Mouse (Mus musculus) forebrain, embryonic 14.5 days (tissue): ENCODE results near the gene Dnmt3b. TPM values are rescaled to one million over a fixed set of nuclear protein-coding genes. Genes with fewer than 3 reads are reported as not detected.
"Not testable (repeated sequence)": the region's sequence is repeated elsewhere in the genome, so short reads cannot be mapped to it uniquely, and the experiment has no call there.

Experiments used
- ATAC-seq: fragments of 200-750 bp; cut with Nextera tagmentation; 2 replicates; pipeline ENCODE4 v1.8.0; 2017; ENCODE audit warnings: mild to moderate bottlenecking, moderate library complexity
- DNase-seq: peaks from one replicate; pipeline ENCODE4 v3.0.0-alpha.2; 2015; ENCODE audit warnings: low spot score
- H3K27ac ChIP-seq: fragments of 300-500 bp; sonication (generic); 2 replicates; pipeline ENCODE4 v1.5.1; 2014; ENCODE audit warnings: low read depth, mild to moderate bottlenecking, control low read depth, low read length, moderate library complexity
- H3K27me3 ChIP-seq: fragments of 300-500 bp; sonication (generic); replicated peaks from 2 replicates; pipeline ENCODE4 v1.6.1; 2014; ENCODE audit warnings: low read length, control low read depth, mixed read lengths; ENCODE audit not compliant: control insufficient read depth, insufficient read depth
- H3K36me3 ChIP-seq: fragments of 300-500 bp; sonication (generic); 2 replicates; pipeline ENCODE4 v1.6.1; 2014; ENCODE audit warnings: low read length, control low read depth; ENCODE audit not compliant: control insufficient read depth, insufficient read depth
- H3K4me1 ChIP-seq: fragments of 300-500 bp; sonication (generic); 2 replicates; pipeline ENCODE4 v1.6.1; 2014; ENCODE audit warnings: antibody characterized with exemption, low read length, control low read depth; ENCODE audit not compliant: control insufficient read depth, insufficient read depth
- H3K4me2 ChIP-seq: fragments of 300-500 bp; sonication (generic); 2 replicates; pipeline ENCODE4 v1.6.1; 2014; ENCODE audit warnings: mild to moderate bottlenecking, control low read depth, low read length
- H3K4me3 ChIP-seq: fragments of 300-500 bp; sonication (generic); 2 replicates; pipeline ENCODE4 v1.5.1; 2014; ENCODE audit warnings: low read depth, low read length, control low read depth
- H3K9ac ChIP-seq: fragments of 300-500 bp; sonication (generic); 2 replicates; pipeline ENCODE4 v1.6.1; 2014; ENCODE audit warnings: mild to moderate bottlenecking, low read length, control low read depth, moderate library complexity
- H3K9me3 ChIP-seq: fragments of 300-500 bp; sonication (generic); replicated peaks from 2 replicates; pipeline ENCODE4 v1.6.1; 2016; ENCODE audit warnings: low read length, control low read depth, mixed read lengths; ENCODE audit not compliant: control insufficient read depth
- WGBS: fragments of 180-500 bp; shearing (Covaris S2); extraction: QIAGEN DNeasy Blood & Tissue Kit; methylation state at CpG from one replicate; pipeline ENCODE4 v1.1.7; 2014; 5-methylcytosine and 5-hydroxymethylcytosine counted together
- polyA plus RNA-seq: library from polyadenylated mRNA; unstranded; fragments of >200 nt; fragmentation: Nextera tagmentation; extraction: Ambion mirVana; gene quantifications from 2 replicates; pipeline ENCODE4 v1.2.1, GENCODE M21; 2014

The Dnmt3b gene
- polyA plus RNA-seq, 1 experiment from 2014 or later, result 3.2 TPM

- H3K4me3 ChIP-seq, H3K4me2 ChIP-seq, H3K4me1 ChIP-seq, H3K9ac ChIP-seq, H3K36me3 ChIP-seq, ATAC-seq, H3K27me3 ChIP-seq, H3K9me3 ChIP-seq, DNase-seq, H3K27ac ChIP-seq: not testable (repeated sequence)
- 75% methylated on average over 3 of the region's 3 CpGs for WGBS
These were observed 68.6 kb downstream of the Dnmt3b start for GRCm38 (mm10) chr2:153717861-153718260.

DNA sequence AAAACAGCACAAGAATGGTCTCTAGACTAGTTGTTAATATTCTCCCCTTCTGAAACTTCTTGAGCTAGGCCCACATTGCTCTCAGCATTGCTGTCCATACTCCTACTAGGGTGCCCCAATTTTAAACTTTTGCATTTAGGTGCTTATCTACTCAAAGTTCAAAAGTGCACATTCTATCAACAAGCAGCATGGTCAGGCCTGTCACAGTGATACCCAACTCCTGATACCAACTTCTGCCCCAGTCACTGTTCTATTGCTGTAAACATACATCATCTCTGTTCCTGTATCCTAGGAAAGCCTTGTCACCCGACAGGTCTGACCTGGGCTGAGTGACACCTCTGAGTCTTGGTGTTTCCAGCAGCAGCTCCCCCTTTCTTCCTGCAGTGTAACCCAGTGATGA is 73.8 kb downstream of the Dnmt3b start:
- H3K4me3 ChIP-seq, result no peak overlapping the region
- 92% methylated on average over 1 of the region's 1 CpGs for WGBS
- no peaks in the 10 kb centered on the region for H3K4me1 ChIP-seq
- H3K9ac ChIP-seq, result no peak overlapping the region
- H3K4me2 ChIP-seq, result no peak overlapping the region
- no peaks in the 10 kb centered on the region for H3K9me3 ChIP-seq
- DNase-seq (no peak), ATAC-seq (no peak)
- H3K27ac ChIP-seq, result no peak overlapping the region
- no peaks in the 10 kb centered on the region for H3K27me3 ChIP-seq
- H3K36me3 ChIP-seq, result no peaks in the 10 kb centered on the region

- H3K36me3 ChIP-seq, result no peaks in the 10 kb centered on the region
- no peak overlapping the region for H3K4me2 ChIP-seq
- no peak for ATAC-seq
- H3K4me3 ChIP-seq, result no peak overlapping the region
- no peak for DNase-seq
- no peaks in the 10 kb centered on the region for H3K9me3 ChIP-seq
- H3K27me3 ChIP-seq, result no peaks in the 10 kb centered on the region
- H3K4me1 ChIP-seq, result no peaks in the 10 kb centered on the region
- WGBS, result 82% methylated on average over 2 of the region's 2 CpGs
- no peak overlapping the region for H3K27ac ChIP-seq
- no peak overlapping the region for H3K9ac ChIP-seq
These were observed 75.2 kb downstream of the Dnmt3b start for GRCm38 (mm10) chr2:153724424-153724823.

GRCm38 (mm10) chr2:153724871-153725270 is 75.6 kb downstream of the Dnmt3b start:
- 23% methylated on average over 2 of the region's 2 CpGs for WGBS
- Histone ChIP-seq H3K9me3 (no peaks in the 10 kb centered on the region), H3K4me1 (no peaks in the 10 kb centered on the region), H3K27ac (no peak overlapping the region), H3K27me3 (no peaks in the 10 kb centered on the region), H3K36me3 (no peaks in the 10 kb centered on the region), H3K9ac (no peak overlapping the region), H3K4me2 (no peak overlapping the region), H3K4me3 (no peak overlapping the region)
- ATAC-seq (no peak), DNase-seq (no peak)

DNA sequence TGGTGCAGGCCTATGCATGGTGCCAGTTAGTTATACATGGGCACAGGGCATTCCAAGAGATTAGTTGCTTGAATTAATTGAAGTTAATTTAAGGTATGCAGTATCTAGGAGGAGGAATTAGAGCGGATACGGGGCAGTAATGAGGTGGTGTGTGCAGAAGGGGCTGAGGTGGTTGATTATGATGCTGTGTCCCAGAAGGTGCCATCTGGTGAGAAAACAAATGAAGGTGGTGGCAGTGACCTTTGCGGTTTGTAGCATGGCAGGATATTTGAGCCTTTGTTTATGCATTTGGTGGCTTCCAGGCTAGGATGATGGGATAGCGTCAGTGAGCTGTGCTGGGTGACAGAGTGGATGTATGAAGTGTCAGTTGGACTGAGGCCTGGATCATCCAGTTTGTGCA is 76.0 kb downstream of the Dnmt3b start:
- Histone ChIP-seq H3K36me3 (no peaks in the 10 kb centered on the region), H3K9ac (no peak overlapping the region), H3K9me3 (no peaks in the 10 kb centered on the region), H3K27me3 (no peaks in the 10 kb centered on the region), H3K27ac (no peak overlapping the region), H3K4me3 (no peak overlapping the region), H3K4me2 (no peak overlapping the region), H3K4me1 (no peaks in the 10 kb centered on the region)
- DNase-seq (no peak), ATAC-seq (no peak)
- 66% methylated on average over 4 of the region's 4 CpGs for WGBS

- Histone ChIP-seq H3K27ac (no peak overlapping the region), H3K4me2 (no peak overlapping the region), H3K27me3 (no peaks in the 10 kb centered on the region), H3K9ac (no peak overlapping the region), H3K4me1 (no peaks in the 10 kb centered on the region), H3K4me3 (no peak overlapping the region), H3K36me3 (no peaks in the 10 kb centered on the region), H3K9me3 (no peaks in the 10 kb centered on the region)
- WGBS, result 78% methylated on average over 4 of the region's 4 CpGs
- DNase-seq, result no peak
- no peak for ATAC-seq
These were observed 84.8 kb downstream of the Dnmt3b start for GRCm38 (mm10) chr2:153734033-153734432.

Other genes with a start within 250 kb of the Dnmt3b start
- gene 4930404H24Rik, start 156.7 kb upstream of the Dnmt3b start, polyA plus RNA-seq, result not detected in 2 replicates
- 31.4 and 42.0 TPM in 2 replicates for gene Nol4l, start 119.5 kb upstream of the Dnmt3b start, polyA plus RNA-seq
- gene Commd7, start 16.7 kb upstream of the Dnmt3b start, polyA plus RNA-seq, result 86.9 and 95.9 TPM in 2 replicates
- gene Dnmt3c, start 47.2 kb downstream of the Dnmt3b start, polyA plus RNA-seq, result 0.08 and 0.16 TPM in 2 replicates
- 384 and 427 TPM in 2 replicates for gene Mapre1, start 91.8 kb downstream of the Dnmt3b start, polyA plus RNA-seq
- gene Efcab8, start 130.5 kb downstream of the Dnmt3b start, polyA plus RNA-seq, result not detected in 2 replicates
- gene Sun5, start 221.6 kb downstream of the Dnmt3b start, polyA plus RNA-seq, result not detected in 2 replicates
- gene Bpifb2, start 225.6 kb downstream of the Dnmt3b start, polyA plus RNA-seq, result not detected in 2 replicates